Mouse (Mus musculus) kidney, postnatal 25 days (tissue): Measurements from ENCODE around the gene Olfr881.

Experiments
- DNase-seq, 2 experiments: peaks; one replicate each; pipeline ENCODE4 v3.0.0; 2021; ENCODE audit warnings: mixed read lengths in 2 of 2

The Olfr881 gene

GRCm38 (mm10) chr9:37991525-37991924 lies at the start of gene Olfr881:
Olfr881 (plus strand) TSS chr9:37991825.
- DNase-seq: no peak

GRCm38 (mm10) chr9:37998581-37999204 lies 7.1 kb downstream of the Olfr881 start:
- DNase-seq: no peak

DNA sequence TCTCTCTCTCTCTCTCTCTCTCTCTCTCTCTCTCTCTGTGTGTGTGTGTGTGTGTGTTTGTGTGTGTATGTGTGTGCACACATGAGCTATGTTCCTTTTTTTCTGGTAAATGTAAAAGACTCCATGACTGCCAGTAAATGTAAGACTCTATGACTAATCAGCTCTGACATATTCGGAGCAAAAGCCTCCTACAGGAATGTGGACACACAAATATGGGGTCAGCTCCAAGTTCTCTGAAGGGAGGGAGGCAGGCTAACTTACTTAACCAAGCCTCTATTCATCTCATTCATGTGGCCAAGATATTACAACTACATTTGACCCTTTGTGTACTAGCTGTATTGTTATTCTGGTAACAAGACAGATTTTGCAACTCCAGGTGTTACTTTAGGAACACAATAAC lies 8.4 kb downstream of the Olfr881 start:
- no peak for DNase-seq

GRCm38 (mm10) chr9:38025508-38025907 lies 33.9 kb downstream of the Olfr881 start, which contains the start of gene Olfr883:
Olfr883 (plus strand) TSS chr9:38025808.
- DNase-seq: no peak
